ENCODE assay signal across 10 mouse cellular contexts in the genomic region with DNA sequence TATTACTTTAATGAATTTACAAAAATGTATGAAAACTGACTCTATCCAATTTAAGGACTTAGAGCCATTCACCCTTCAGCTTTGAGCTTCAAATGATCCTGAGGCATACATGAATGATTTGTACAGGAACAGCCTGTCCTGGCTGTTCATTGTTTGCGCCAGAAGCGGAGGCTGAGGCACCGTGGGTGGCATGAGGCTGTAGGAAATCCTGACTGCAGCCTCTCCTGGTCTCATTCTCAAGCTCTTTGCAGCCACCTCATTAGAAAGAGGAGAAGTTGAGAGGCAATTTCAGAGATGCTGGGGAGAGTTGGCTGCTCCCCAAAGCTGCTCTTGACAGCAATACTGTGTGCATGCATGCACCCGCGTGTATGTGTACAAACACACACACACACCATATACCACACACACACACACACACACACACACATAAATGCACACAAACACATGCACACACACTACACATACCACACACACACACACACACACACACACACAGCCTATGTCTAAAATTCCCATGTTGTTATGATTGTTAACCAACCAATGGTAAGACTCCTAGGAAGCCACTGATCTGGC.
DNase-seq lines count a peak whose midpoint lies in the region; ATAC-seq and TF ChIP-seq lines count a peak whose summit lies in the region.
"Had no signal": no experiment of that assay in that cellular context is flagged by ENCODE, and none has a peak within 500 bp of the region (broad histone marks: within the 10 kb centered on the region; RNA-seq: fewer than 3 reads in every experiment).

No protein-coding gene starts in this region.

- no peaks in the 10 kb centered on the region for H3K9me3 ChIP-seq in midbrain, embryonic 10.5 days (replicated peaks)
- no peaks in the 10 kb centered on the region for H3K9me3 ChIP-seq in midbrain, embryonic 13.5 days
- H3K9me3 ChIP-seq in neural tube, embryonic 15.5 days (replicated peaks): no peaks in the 10 kb centered on the region
- H3K9me3 ChIP-seq: heart, embryonic 12.5 days had no signal

- peaks cover 4% of the 10 kb centered on the region; the same call in 1 of the 2 replicates for H3K4me1 ChIP-seq in midbrain, embryonic 10.5 days
- peaks cover 6% of the 10 kb centered on the region for H3K4me1 ChIP-seq in midbrain, embryonic 13.5 days (replicated peaks)
- H3K4me1 ChIP-seq in neural tube, embryonic 15.5 days: 0 out of 2 replicates have a peak, but pooled peaks cover 3% of the 10 kb centered on the region
- H3K4me1 ChIP-seq: heart, embryonic 12.5 days had no signal

- no peak for ATAC-seq in midbrain, embryonic 13.5 days
- no peak for ATAC-seq in neural tube, embryonic 15.5 days (ENCODE audit: low FRiP score)

- intact Hi-C loops in left cerebral cortex, adult 2 months (cut with DNase I): no loop called here
- intact Hi-C loops in heart, postnatal 14 days (cut with DNase I): no loop called here

- H3K36me3 ChIP-seq in midbrain, embryonic 10.5 days: no peaks in the 10 kb centered on the region
- H3K36me3 ChIP-seq in midbrain, embryonic 13.5 days: no peaks in the 10 kb centered on the region
- H3K36me3 ChIP-seq in neural tube, embryonic 15.5 days: no peaks in the 10 kb centered on the region
- H3K36me3 ChIP-seq: heart, embryonic 12.5 days had no signal

- no peak overlapping the region for H3K4me2 ChIP-seq in midbrain, embryonic 13.5 days (replicated peaks)
- H3K4me2 ChIP-seq in neural tube, embryonic 15.5 days: no peak overlapping the region
- H3K4me2 ChIP-seq: heart, embryonic 12.5 days had no signal

- H3K27ac ChIP-seq in midbrain, embryonic 10.5 days (replicated peaks): 0 out of 2 replicates have a peak overlapping the region, but pooled peaks have one; percentile 28
- H3K27ac ChIP-seq in midbrain, embryonic 13.5 days: no peak overlapping the region
- no peak overlapping the region for H3K27ac ChIP-seq in left cerebral cortex, adult 2 months
- H3K27ac ChIP-seq in neural tube, embryonic 15.5 days (replicated peaks): no peak overlapping the region

- no peaks in the 10 kb centered on the region for H3K27me3 ChIP-seq in midbrain, embryonic 10.5 days (ENCODE audit: low read depth, poor library complexity, severe bottlenecking)
- no peaks in the 10 kb centered on the region for H3K27me3 ChIP-seq in midbrain, embryonic 13.5 days
- H3K27me3 ChIP-seq in neural tube, embryonic 15.5 days (replicated peaks): no peaks in the 10 kb centered on the region
- H3K27me3 ChIP-seq: heart, embryonic 12.5 days had no signal

- no peak overlapping the region for H3K4me3 ChIP-seq in midbrain, embryonic 10.5 days
- H3K4me3 ChIP-seq in midbrain, embryonic 13.5 days (replicated peaks): no peak overlapping the region
- no peak overlapping the region for H3K4me3 ChIP-seq in left cerebral cortex, adult 2 months
- H3K4me3 ChIP-seq in neural tube, embryonic 15.5 days (replicated peaks): no peak overlapping the region
- H3K4me3 ChIP-seq: heart, embryonic 12.5 days had no signal

- H3K9ac ChIP-seq in midbrain, embryonic 13.5 days (replicated peaks): no peak overlapping the region
- no peak overlapping the region for H3K9ac ChIP-seq in neural tube, embryonic 15.5 days (replicated peaks)
- H3K9ac ChIP-seq: heart, embryonic 12.5 days had no signal

- peak; percentile 17 for DNase-seq in embryo, embryonic 10 days (ENCODE audit: low spot score)
- no peak for DNase-seq in embryo, embryonic 9.5 days (ENCODE audit: extremely low spot score)
- no peak for DNase-seq in midbrain, embryonic 10.5 days (ENCODE audit: low spot score)
- peak; percentile 22 to 24 for DNase-seq in left cerebral cortex, adult 2 months (ENCODE audit: extremely low spot score in 1 of 2, low spot score in 2 of 2)
- DNase-seq in telencephalon, adult 2 months (ENCODE audit: low read depth, low spot score): peak; percentile 41
- DNase-seq in heart, postnatal 14 days: no peak
- DNase-seq: kidney, postnatal 36 days had no signal

- WGBS in midbrain, embryonic 10.5 days: 77% methylated on average over 5 of the region's 5 CpGs
- WGBS in midbrain, embryonic 13.5 days: 52% methylated on average over 5 of the region's 5 CpGs
- WGBS in neural tube, embryonic 15.5 days: 63% methylated on average over 5 of the region's 5 CpGs

- TF ChIP-seq CTCF in left cerebral cortex, adult 2 months (IDR thresholded peaks at IDR 0.05): no peak

Comparison
In these comparisons a context has a peak if more than half of its experiments do, and no peak if none do; other contexts are left out.
1. DNase-seq: peak in embryo, embryonic 10 days (single experiment), left cerebral cortex, adult 2 months (2 of 2) and telencephalon, adult 2 months (single experiment); none in embryo, embryonic 9.5 days (single experiment), midbrain, embryonic 10.5 days (single experiment) and heart, postnatal 14 days (0 of 2).